Mouse (Mus musculus) forebrain, embryonic 10.5 days (tissue): ENCODE measurements at regions not wholly inside any gene's neighbourhood (a gene's known extent, or its start where the extent isn't known, plus 50 kb on each side); places are given as distances from the start of the nearest gene placed in this dataset.

Experiments
- DNase-seq: peaks from one replicate; pipeline ENCODE4 v3.0.0-alpha.2; 2017; ENCODE audit warnings: low spot score; ENCODE audit errors: extremely low spot score
- H3K27ac ChIP-seq: fragments of 300-500 bp; sonication (generic); 2 replicates; pipeline ENCODE4 v1.5.1; 2016; ENCODE audit warnings: mild to moderate bottlenecking
- H3K27me3 ChIP-seq: fragments of 300-500 bp; sonication (generic); 2 replicates; pipeline ENCODE4 v1.6.1; 2016; ENCODE audit warnings: mild to moderate bottlenecking; ENCODE audit not compliant: poor library complexity, severe bottlenecking
- H3K36me3 ChIP-seq: fragments of 300-500 bp; sonication (generic); replicated peaks from 2 replicates; pipeline ENCODE4 v1.6.1; 2016; ENCODE audit warnings: mild to moderate bottlenecking, moderate library complexity
- H3K4me1 ChIP-seq: fragments of 300-500 bp; sonication (generic); 2 replicates; pipeline ENCODE4 v1.6.1; 2016
- H3K4me3 ChIP-seq: fragments of 300-500 bp; sonication (generic); 2 replicates; pipeline ENCODE4 v1.5.1; 2016; ENCODE audit warnings: mild to moderate bottlenecking, moderate library complexity
- H3K9me3 ChIP-seq: fragments of 300-500 bp; sonication (generic); 2 replicates; pipeline ENCODE4 v1.6.1; 2016; ENCODE audit warnings: mild to moderate bottlenecking, moderate library complexity
- WGBS: fragments of 180-500 bp; shearing (Covaris S2); methylation state at CpG from one replicate; pipeline ENCODE4 v1.1.7; 2016; 5-methylcytosine and 5-hydroxymethylcytosine counted together

GRCm38 (mm10) chr3:143596949-143597593 is 607.9 kb downstream of the Lmo4 start:
- peaks cover 20% of the 10 kb centered on the region for H3K4me1 ChIP-seq
- H3K9me3 ChIP-seq: no peaks in the 10 kb centered on the region
- no peak for DNase-seq
- H3K4me3 ChIP-seq: no peak overlapping the region; the same call in 1 of the 2 replicates
- no peaks in the 10 kb centered on the region for H3K36me3 ChIP-seq
- H3K27ac ChIP-seq: 0 out of 2 replicates have a peak overlapping the region, but pooled peaks have one; percentile 26
- 17% methylated on average over 11 of the region's 11 CpGs for WGBS
- peaks cover 18% of the 10 kb centered on the region; the same call in 1 of the 2 replicates for H3K27me3 ChIP-seq

- no peak for DNase-seq
- H3K27ac ChIP-seq: no peak overlapping the region
- peaks cover 20% of the 10 kb centered on the region for H3K4me1 ChIP-seq
- H3K36me3 ChIP-seq: no peaks in the 10 kb centered on the region
- peaks cover 18% of the 10 kb centered on the region; the same call in 1 of the 2 replicates for H3K27me3 ChIP-seq
- H3K9me3 ChIP-seq: no peaks in the 10 kb centered on the region
- WGBS: 72% methylated on average over 5 of the region's 5 CpGs
- H3K4me3 ChIP-seq: no peak overlapping the region
Measured at GRCm38 (mm10) chr3:143596011-143596683, 608.9 kb downstream of the Lmo4 start.

- no peak for DNase-seq
- Histone ChIP-seq H3K36me3 (no peaks in the 10 kb centered on the region), H3K27ac (no peak overlapping the region), H3K27me3 (peaks cover 18% of the 10 kb centered on the region; the same call in 1 of the 2 replicates), H3K4me3 (no peak overlapping the region), H3K9me3 (no peaks in the 10 kb centered on the region), H3K4me1 (peaks cover 20% of the 10 kb centered on the region)
- 93% methylated on average over 2 of the region's 2 CpGs for WGBS
Measured at GRCm38 (mm10) chr3:143595081-143595480, 609.9 kb downstream of the Lmo4 start.

GRCm38 (mm10) chr3:143594676-143595075 is 610.3 kb downstream of the Lmo4 start:
- no peaks in the 10 kb centered on the region for H3K36me3 ChIP-seq
- no peaks in the 10 kb centered on the region for H3K9me3 ChIP-seq
- no peak overlapping the region for H3K4me3 ChIP-seq
- 87% methylated on average over 7 of the region's 7 CpGs for whole genome bisulfite sequencing
- peaks cover 18% of the 10 kb centered on the region; the same call in 1 of the 2 replicates for H3K27me3 ChIP-seq
- H3K27ac ChIP-seq: no peak overlapping the region
- peaks cover 20% of the 10 kb centered on the region for H3K4me1 ChIP-seq
- DNase-seq: no peak

GRCm38 (mm10) chr3:143586653-143587052 is 618.4 kb downstream of the Lmo4 start:
- Histone ChIP-seq H3K36me3 (no peaks in the 10 kb centered on the region), H3K27ac (no peak overlapping the region), H3K4me3 (no peak overlapping the region), H3K4me1 (no peaks in the 10 kb centered on the region), H3K9me3 (no peaks in the 10 kb centered on the region), H3K27me3 (no peaks in the 10 kb centered on the region)
- DNase-seq: no peak
- 84% methylated on average over 5 of the region's 5 CpGs for WGBS

- no peaks in the 10 kb centered on the region for H3K36me3 ChIP-seq
- 87% methylated on average over 6 of the region's 6 CpGs for WGBS
- H3K9me3 ChIP-seq: no peaks in the 10 kb centered on the region
- no peaks in the 10 kb centered on the region for H3K4me1 ChIP-seq
- H3K27me3 ChIP-seq: no peaks in the 10 kb centered on the region
- H3K4me3 ChIP-seq: no peak overlapping the region
- no peak for DNase-seq
- H3K27ac ChIP-seq: no peak overlapping the region
Measured at GRCm38 (mm10) chr3:143584692-143585603, 620.1 kb downstream of the Lmo4 start.

- H3K9me3 ChIP-seq: no peaks in the 10 kb centered on the region
- no peaks in the 10 kb centered on the region for H3K27me3 ChIP-seq
- H3K4me1 ChIP-seq: peaks cover 6% of the 10 kb centered on the region; the same call in 1 of the 2 replicates
- no peaks in the 10 kb centered on the region for H3K36me3 ChIP-seq
- 83% methylated on average over 7 of the region's 7 CpGs for WGBS
- no peak for DNase-seq
- no peak overlapping the region for H3K27ac ChIP-seq
- H3K4me3 ChIP-seq: no peak overlapping the region
Measured at GRCm38 (mm10) chr3:143576338-143577007, 628.5 kb downstream of the Lmo4 start.

GRCm38 (mm10) chr3:143575737-143576136 is 629.3 kb downstream of the Lmo4 start:
- Histone ChIP-seq H3K27ac (no peak overlapping the region), H3K27me3 (no peaks in the 10 kb centered on the region), H3K36me3 (no peaks in the 10 kb centered on the region), H3K9me3 (no peaks in the 10 kb centered on the region), H3K4me3 (no peak overlapping the region), H3K4me1 (peaks cover 6% of the 10 kb centered on the region; the same call in 1 of the 2 replicates)
- no peak for DNase-seq
- 91% methylated on average over 8 of the region's 8 CpGs for WGBS

GRCm38 (mm10) chr3:143574035-143574864 is 630.8 kb downstream of the Lmo4 start:
- H3K27ac ChIP-seq: no peak overlapping the region
- no peaks in the 10 kb centered on the region for H3K36me3 ChIP-seq
- H3K4me1 ChIP-seq: peaks cover 15% of the 10 kb centered on the region
- no peaks in the 10 kb centered on the region for H3K27me3 ChIP-seq
- DNase-seq: no peak
- 80% methylated on average over 10 of the region's 10 CpGs for WGBS
- H3K9me3 ChIP-seq: no peaks in the 10 kb centered on the region
- H3K4me3 ChIP-seq: no peak overlapping the region

GRCm38 (mm10) chr3:143569930-143570329 is 635.1 kb downstream of the Lmo4 start:
- H3K27me3 ChIP-seq: no peaks in the 10 kb centered on the region; the same call in 1 of the 2 replicates
- 72% methylated on average over 6 of the region's 6 CpGs for whole genome bisulfite sequencing
- H3K27ac ChIP-seq: no peak overlapping the region
- DNase-seq: no peak
- no peaks in the 10 kb centered on the region for H3K9me3 ChIP-seq
- no peak overlapping the region for H3K4me3 ChIP-seq
- peaks cover 15% of the 10 kb centered on the region for H3K4me1 ChIP-seq
- H3K36me3 ChIP-seq: no peaks in the 10 kb centered on the region

GRCm38 (mm10) chr3:143565067-143565466 is 640.0 kb downstream of the Lmo4 start:
- H3K4me1 ChIP-seq: peaks cover 16% of the 10 kb centered on the region
- no peaks in the 10 kb centered on the region for H3K36me3 ChIP-seq
- no peak overlapping the region for H3K27ac ChIP-seq
- no peak for DNase-seq
- no peaks in the 10 kb centered on the region for H3K9me3 ChIP-seq
- H3K27me3 ChIP-seq: no peaks in the 10 kb centered on the region; the same call in 1 of the 2 replicates
- H3K4me3 ChIP-seq: no peak overlapping the region
- WGBS: 91% methylated on average over 4 of the region's 4 CpGs
